Mouse (Mus musculus): ENCODE measurements at regions not wholly inside any gene's neighbourhood (a gene's known extent, or its start where the extent isn't known, plus 50 kb on each side); places are given as distances from the start of the nearest gene placed in this dataset.

GRCm38 (mm10) chr8:90762390-90762789 is 54.8 kb downstream of the Gm19935 start:
- DNase-seq: no peak

GRCm38 (mm10) chr8:90761947-90762346 is 55.2 kb downstream of the Gm19935 start:
- DNase-seq: no peak

- DNase-seq: no peak
These were observed 55.7 kb downstream of the Gm19935 start for GRCm38 (mm10) chr8:90761446-90761845.

- no peak for DNase-seq
These were observed 57.7 kb downstream of the Gm19935 start for GRCm38 (mm10) chr8:90759531-90759930.

- DNase-seq: no peak
These were observed 62.2 kb downstream of the Gm19935 start for GRCm38 (mm10) chr8:90755020-90755419.

GRCm38 (mm10) chr8:90743546-90743945 is 73.6 kb downstream of the Gm19935 start:
- no peak for DNase-seq

GRCm38 (mm10) chr8:90740963-90741733 is 76.0 kb downstream of the Gm19935 start:
- no peak for DNase-seq

GRCm38 (mm10) chr8:90740302-90740962 is 76.8 kb downstream of the Gm19935 start:
- no peak for DNase-seq

GRCm38 (mm10) chr8:90728011-90728410 is 89.2 kb downstream of the Gm19935 start:
- no peak for DNase-seq

- no peak for DNase-seq
These were observed 92.0 kb downstream of the Gm19935 start for GRCm38 (mm10) chr8:90725188-90725587.

- DNase-seq: no peak
These were observed 100.8 kb downstream of the Gm19935 start for GRCm38 (mm10) chr8:90716436-90716835.

- DNase-seq: no peak
These were observed 108.7 kb downstream of the Gm19935 start for GRCm38 (mm10) chr8:90708524-90708923.

GRCm38 (mm10) chr8:90692516-90692915 is 124.7 kb downstream of the Gm19935 start:
- DNase-seq: no peak

- no peak for DNase-seq
These were observed 132.1 kb downstream of the Gm19935 start for GRCm38 (mm10) chr8:90685076-90685475.

GRCm38 (mm10) chr8:90670471-90671057 is 146.6 kb downstream of the Gm19935 start:
- DNase-seq: no peak

GRCm38 (mm10) chr8:90669396-90669795 is 147.8 kb downstream of the Gm19935 start:
- no peak for DNase-seq

- no peak for DNase-seq
These were observed 158.1 kb downstream of the Gm19935 start for GRCm38 (mm10) chr8:90659066-90659465.

- no peak for DNase-seq
These were observed 159.5 kb downstream of the Gm19935 start for GRCm38 (mm10) chr8:90657641-90658051.

- DNase-seq: no peak
These were observed 160.1 kb downstream of the Gm19935 start for GRCm38 (mm10) chr8:90657116-90657515.

- DNase-seq: no peak
These were observed 160.6 kb downstream of the Gm19935 start for GRCm38 (mm10) chr8:90656436-90657090.

GRCm38 (mm10) chr8:90654786-90655185 is 162.4 kb downstream of the Gm19935 start:
- no peak for DNase-seq

GRCm38 (mm10) chr8:90642392-90642791 is 174.8 kb downstream of the Gm19935 start:
- DNase-seq: no peak

- DNase-seq: no peak
These were observed 180.4 kb downstream of the Gm19935 start for GRCm38 (mm10) chr8:90636770-90637169.

Measured in thymus, adult 18-20 months (tissue).